Mouse (Mus musculus): ENCODE data around the gene Rhov. TPM values are rescaled to one million over a fixed set of nuclear protein-coding genes. Genes with fewer than 3 reads are reported as not detected.
A peak's percentile ranks its signal among the peaks of the same experiment; 100 is the strongest.

Gene Rhov
- polyA plus RNA-seq, 1 experiment from 2014 or later, result 2.3 TPM

- no peak overlapping the region for H3K4me2 ChIP-seq (ENCODE audit: low read length)
- peaks cover 27% of the 10 kb centered on the region for H3K4me1 ChIP-seq (replicated peaks; ENCODE audit: control insufficient read depth, insufficient read depth, low read length)
- H3K9ac ChIP-seq (ENCODE audit: low read length), result no peak overlapping the region
- DNase-seq (ENCODE audit: low spot score) (no peak), ATAC-seq (replicated peaks; ENCODE audit: low FRiP score, low TSS enrichment, low read depth) (no peak)
- no peaks in the 10 kb centered on the region for H3K9me3 ChIP-seq (ENCODE audit: control insufficient read depth, low read length)
- no peaks in the 10 kb centered on the region for H3K27me3 ChIP-seq (replicated peaks; ENCODE audit: control insufficient read depth, insufficient read depth, low read length)
- H3K27ac ChIP-seq (ENCODE audit: low read depth), result peak overlapping the region; percentile 51; the same call in 1 of the 2 replicates
- no peaks in the 10 kb centered on the region for H3K36me3 ChIP-seq (ENCODE audit: control insufficient read depth, insufficient read depth, low read length)
- no peak overlapping the region for H3K4me3 ChIP-seq (ENCODE audit: low read depth, low read length)
- WGBS, result 32% methylated on average over 3 of the region's 3 CpGs
Observed at GRCm38 (mm10) chr2:119304391-119304790, 33.3 kb upstream of the Rhov start.

GRCm38 (mm10) chr2:119302876-119303275 is 31.8 kb upstream of the Rhov start:
- Histone ChIP-seq H3K4me2 (ENCODE audit: low read length) (no peak overlapping the region), H3K36me3 (ENCODE audit: control insufficient read depth, insufficient read depth, low read length) (peaks cover 8% of the 10 kb centered on the region; the same call in 1 of the 2 replicates), H3K4me3 (ENCODE audit: low read depth, low read length) (no peak overlapping the region), H3K9me3 (ENCODE audit: control insufficient read depth, low read length) (no peaks in the 10 kb centered on the region), H3K27ac (ENCODE audit: low read depth) (no peak overlapping the region), H3K4me1 (replicated peaks; ENCODE audit: control insufficient read depth, insufficient read depth, low read length) (peaks cover 27% of the 10 kb centered on the region), H3K9ac (ENCODE audit: low read length) (no peak overlapping the region), H3K27me3 (replicated peaks; ENCODE audit: control insufficient read depth, insufficient read depth, low read length) (no peaks in the 10 kb centered on the region)
- 71% methylated on average over 6 of the region's 6 CpGs for WGBS
- no peak for ATAC-seq (replicated peaks; ENCODE audit: low FRiP score, low TSS enrichment, low read depth)
- no peak for DNase-seq (ENCODE audit: low spot score)

GRCm38 (mm10) chr2:119300819-119301493 is 29.9 kb upstream of the Rhov start:
- Histone ChIP-seq H3K36me3 (ENCODE audit: control insufficient read depth, insufficient read depth, low read length) (peaks cover 27% of the 10 kb centered on the region), H3K4me3 (ENCODE audit: low read depth, low read length) (no peak overlapping the region), H3K27me3 (replicated peaks; ENCODE audit: control insufficient read depth, insufficient read depth, low read length) (no peaks in the 10 kb centered on the region), H3K9me3 (ENCODE audit: control insufficient read depth, low read length) (no peaks in the 10 kb centered on the region), H3K4me1 (replicated peaks; ENCODE audit: control insufficient read depth, insufficient read depth, low read length) (peaks cover 27% of the 10 kb centered on the region), H3K27ac (ENCODE audit: low read depth) (peak overlapping the region; percentile 54; the same call in 1 of the 2 replicates), H3K9ac (ENCODE audit: low read length) (no peak overlapping the region), H3K4me2 (ENCODE audit: low read length) (peak overlapping the region; percentile 41; the same call in 1 of the 2 replicates)
- ATAC-seq (replicated peaks; ENCODE audit: low FRiP score, low TSS enrichment, low read depth), result no peak
- 37% methylated on average over 7 of the region's 7 CpGs for WGBS
- DNase-seq (ENCODE audit: low spot score), result no peak

GRCm38 (mm10) chr2:119299981-119300818 is 29.1 kb upstream of the Rhov start:
- H3K36me3 ChIP-seq (ENCODE audit: control insufficient read depth, insufficient read depth, low read length), result peaks cover 32% of the 10 kb centered on the region
- no peak overlapping the region for H3K9ac ChIP-seq (ENCODE audit: low read length)
- peak; percentile 67 for ATAC-seq (replicated peaks; ENCODE audit: low FRiP score, low TSS enrichment, low read depth)
- WGBS, result 9% methylated on average over 14 of the region's 15 CpGs
- H3K4me2 ChIP-seq (ENCODE audit: low read length), result peak overlapping the region; percentile 41
- H3K4me1 ChIP-seq (replicated peaks; ENCODE audit: control insufficient read depth, insufficient read depth, low read length), result peaks cover 26% of the 10 kb centered on the region
- no peaks in the 10 kb centered on the region for H3K27me3 ChIP-seq (replicated peaks; ENCODE audit: control insufficient read depth, insufficient read depth, low read length)
- peak; percentile 93 for DNase-seq (ENCODE audit: low spot score)
- H3K4me3 ChIP-seq (ENCODE audit: low read depth, low read length), result peak overlapping the region; percentile 1; the same call in 1 of the 2 replicates
- peak overlapping the region; percentile 54; the same call in 1 of the 2 replicates for H3K27ac ChIP-seq (ENCODE audit: low read depth)
- H3K9me3 ChIP-seq (ENCODE audit: control insufficient read depth, low read length), result no peaks in the 10 kb centered on the region

- ATAC-seq (replicated peaks; ENCODE audit: low FRiP score, low TSS enrichment, low read depth) (no peak), DNase-seq (ENCODE audit: low spot score) (no peak)
- 78% methylated on average over 2 of the region's 2 CpGs for WGBS
- Histone ChIP-seq H3K9me3 (ENCODE audit: control insufficient read depth, low read length) (no peaks in the 10 kb centered on the region), H3K4me2 (ENCODE audit: low read length) (no peak overlapping the region), H3K4me1 (replicated peaks; ENCODE audit: control insufficient read depth, insufficient read depth, low read length) (peaks cover 15% of the 10 kb centered on the region), H3K36me3 (ENCODE audit: control insufficient read depth, insufficient read depth, low read length) (peaks cover 41% of the 10 kb centered on the region), H3K27ac (ENCODE audit: low read depth) (peak overlapping the region; percentile 10; the same call in 1 of the 2 replicates), H3K27me3 (replicated peaks; ENCODE audit: control insufficient read depth, insufficient read depth, low read length) (no peaks in the 10 kb centered on the region), H3K9ac (ENCODE audit: low read length) (no peak overlapping the region), H3K4me3 (ENCODE audit: low read depth, low read length) (no peak overlapping the region)
Observed at GRCm38 (mm10) chr2:119298839-119299238, 27.8 kb upstream of the Rhov start.

- H3K4me2 ChIP-seq (ENCODE audit: low read length), result no peak overlapping the region
- WGBS, result 46% methylated on average over 5 of the region's 5 CpGs
- H3K36me3 ChIP-seq (ENCODE audit: control insufficient read depth, insufficient read depth, low read length), result peaks cover 46% of the 10 kb centered on the region
- no peak overlapping the region for H3K27ac ChIP-seq (ENCODE audit: low read depth)
- peaks cover 15% of the 10 kb centered on the region for H3K4me1 ChIP-seq (replicated peaks; ENCODE audit: control insufficient read depth, insufficient read depth, low read length)
- no peak for ATAC-seq (replicated peaks; ENCODE audit: low FRiP score, low TSS enrichment, low read depth)
- no peak overlapping the region for H3K4me3 ChIP-seq (ENCODE audit: low read depth, low read length)
- H3K9me3 ChIP-seq (ENCODE audit: control insufficient read depth, low read length), result no peaks in the 10 kb centered on the region
- no peak overlapping the region for H3K9ac ChIP-seq (ENCODE audit: low read length)
- no peaks in the 10 kb centered on the region for H3K27me3 ChIP-seq (replicated peaks; ENCODE audit: control insufficient read depth, insufficient read depth, low read length)
- peak; percentile 83 for DNase-seq (ENCODE audit: low spot score)
Observed at GRCm38 (mm10) chr2:119298330-119298729, 27.3 kb upstream of the Rhov start.

- Histone ChIP-seq H3K4me2 (ENCODE audit: low read length) (no peak overlapping the region), H3K9me3 (ENCODE audit: control insufficient read depth, low read length) (no peaks in the 10 kb centered on the region), H3K36me3 (ENCODE audit: control insufficient read depth, insufficient read depth, low read length) (peaks cover 54% of the 10 kb centered on the region), H3K4me3 (ENCODE audit: low read depth, low read length) (no peak overlapping the region), H3K9ac (ENCODE audit: low read length) (no peak overlapping the region), H3K27me3 (replicated peaks; ENCODE audit: control insufficient read depth, insufficient read depth, low read length) (no peaks in the 10 kb centered on the region), H3K4me1 (replicated peaks; ENCODE audit: control insufficient read depth, insufficient read depth, low read length) (peaks cover 15% of the 10 kb centered on the region), H3K27ac (ENCODE audit: low read depth) (no peak overlapping the region)
- DNase-seq (ENCODE audit: low spot score) (no peak), ATAC-seq (replicated peaks; ENCODE audit: low FRiP score, low TSS enrichment, low read depth) (no peak)
- WGBS, result 93% methylated on average over 19 of the region's 19 CpGs
Observed at GRCm38 (mm10) chr2:119297506-119297905, 26.4 kb upstream of the Rhov start.

- Histone ChIP-seq H3K36me3 (ENCODE audit: control insufficient read depth, insufficient read depth, low read length) (peaks cover 60% of the 10 kb centered on the region), H3K27ac (ENCODE audit: low read depth) (no peak overlapping the region), H3K4me3 (ENCODE audit: low read depth, low read length) (no peak overlapping the region), H3K27me3 (replicated peaks; ENCODE audit: control insufficient read depth, insufficient read depth, low read length) (no peaks in the 10 kb centered on the region), H3K9me3 (ENCODE audit: control insufficient read depth, low read length) (no peaks in the 10 kb centered on the region), H3K4me2 (ENCODE audit: low read length) (no peak overlapping the region), H3K9ac (ENCODE audit: low read length) (no peak overlapping the region), H3K4me1 (replicated peaks; ENCODE audit: control insufficient read depth, insufficient read depth, low read length) (peaks cover 15% of the 10 kb centered on the region)
- ATAC-seq (replicated peaks; ENCODE audit: low FRiP score, low TSS enrichment, low read depth) (no peak), DNase-seq (ENCODE audit: low spot score) (no peak)
- WGBS, result 91% methylated on average over 12 of the region's 12 CpGs
Observed at GRCm38 (mm10) chr2:119296756-119297155, 25.7 kb upstream of the Rhov start.
